Comparison of ENCODE assay signal across 8 mouse cellular contexts in genomic region chr12:85305247-85305892, GRCm38 (mm10). TPM values are rescaled to one million over a fixed set of nuclear protein-coding genes. Genes with fewer than 3 reads are reported as not detected.
DNase-seq lines count a peak whose midpoint lies in the region; ATAC-seq and TF ChIP-seq lines count a peak whose summit lies in the region.

No protein-coding gene starts in this region.

- TF ChIP-seq CTCF in brain, embryonic 14.5 days (IDR thresholded peaks at IDR 0.05; ENCODE audit: borderline replicate concordance, extremely low read depth, insufficient read depth, insufficient read length): peak; percentile 94

- peaks cover 7% of the 10 kb centered on the region for H3K4me1 ChIP-seq in erythroblast, embryonic 14.5 days (ENCODE audit: control insufficient read depth)
- peaks cover 0 to 6% of the 10 kb centered on the region in 2 experiments; a peak in 2 of 4 replicates for H3K4me1 ChIP-seq in heart, embryonic 14.5 days (ENCODE audit: control insufficient read depth in 2 of 2, insufficient read depth in 2 of 2, low read length in 2 of 2)
- peaks cover 6% of the 10 kb centered on the region for H3K4me1 ChIP-seq in liver, embryonic 13.5 days (replicated peaks)
- peaks cover 6% of the 10 kb centered on the region for H3K4me1 ChIP-seq in stomach, embryonic 15.5 days

- no peaks in the 10 kb centered on the region for H3K9me3 ChIP-seq in erythroblast, embryonic 14.5 days (ENCODE audit: control insufficient read depth, low read length)
- no peaks in the 10 kb centered on the region for H3K9me3 ChIP-seq in heart, embryonic 14.5 days (ENCODE audit: control insufficient read depth, low read length)
- H3K9me3 ChIP-seq in liver, embryonic 13.5 days (replicated peaks): no peaks in the 10 kb centered on the region
- no peaks in the 10 kb centered on the region for H3K9me3 ChIP-seq in stomach, embryonic 15.5 days

- WGBS in heart, embryonic 14.5 days: 42% methylated on average over 16 of the region's 16 CpGs
- WGBS in liver, embryonic 13.5 days (ENCODE audit: insufficient replicate concordance): 40% methylated on average over 16 of the region's 16 CpGs
- 42% methylated on average over 16 of the region's 16 CpGs for WGBS in stomach, embryonic 15.5 days

- H3K36me3 ChIP-seq in erythroblast, embryonic 14.5 days (ENCODE audit: control insufficient read depth): peaks cover 98% of the 10 kb centered on the region
- H3K36me3 ChIP-seq in heart, embryonic 14.5 days (ENCODE audit: control insufficient read depth, insufficient read depth, low read length): peaks cover 96% of the 10 kb centered on the region
- peaks cover 95% of the 10 kb centered on the region for H3K36me3 ChIP-seq in liver, embryonic 13.5 days
- peaks cover 65% of the 10 kb centered on the region for H3K36me3 ChIP-seq in stomach, embryonic 15.5 days

- DNase-seq in brain, embryonic 14.5 days (ENCODE audit: low read depth): peak; percentile 90
- peak; percentile 83 to 92 for DNase-seq in kidney, postnatal 25 days
- peak; percentile 63 for DNase-seq in liver, embryonic 13.5 days
- DNase-seq in natural killer cell, adult 2 months (ENCODE audit: low spot score in 2 of 2): peak; percentile 69 to 80

- TF ChIP-seq POLR2A in brain, embryonic 14.5 days (IDR thresholded peaks at IDR 0.05; ENCODE audit: borderline replicate concordance, extremely low read depth, insufficient read depth, insufficient read length, poor library complexity, severe bottlenecking): no peak

- H3K4me2 ChIP-seq in heart, embryonic 14.5 days (ENCODE audit: low read length): peak overlapping the region; percentile 46
- peak overlapping the region; percentile 58 for H3K4me2 ChIP-seq in liver, embryonic 13.5 days
- H3K4me2 ChIP-seq in stomach, embryonic 15.5 days: no peak overlapping the region

- H3K27me3 ChIP-seq in erythroblast, embryonic 14.5 days (ENCODE audit: control insufficient read depth): no peaks in the 10 kb centered on the region
- no peaks in the 10 kb centered on the region for H3K27me3 ChIP-seq in heart, embryonic 14.5 days (ENCODE audit: control insufficient read depth, insufficient read depth, low read length)
- no peaks in the 10 kb centered on the region for H3K27me3 ChIP-seq in liver, embryonic 13.5 days
- no peaks in the 10 kb centered on the region for H3K27me3 ChIP-seq in stomach, embryonic 15.5 days (replicated peaks)

- H3K9ac ChIP-seq in heart, embryonic 14.5 days (ENCODE audit: low read length): 0 out of 2 replicates have a peak overlapping the region, but pooled peaks have one; percentile 54
- H3K9ac ChIP-seq in liver, embryonic 13.5 days: peak overlapping the region; percentile 58
- no peak overlapping the region for H3K9ac ChIP-seq in stomach, embryonic 15.5 days

- peak overlapping the region; percentile 50 for H3K4me3 ChIP-seq in erythroblast, embryonic 14.5 days (replicated peaks)
- peak overlapping the region in 1 of 2 experiments; percentile 25; a peak in 2 of 4 replicates for H3K4me3 ChIP-seq in heart, embryonic 14.5 days (ENCODE audit: control insufficient read depth in 1 of 2, insufficient read depth in 1 of 2, low read depth in 1 of 2, low read length in 2 of 2)
- H3K4me3 ChIP-seq in liver, embryonic 13.5 days (replicated peaks): peak overlapping the region; percentile 33
- H3K4me3 ChIP-seq in stomach, embryonic 15.5 days (replicated peaks): no peak overlapping the region

- H3K27ac ChIP-seq in heart, embryonic 14.5 days (replicated peaks in 1 of 2; ENCODE audit: control insufficient read depth in 1 of 2, insufficient read depth in 1 of 2, low read depth in 2 of 2, low read length in 2 of 2): peak overlapping the region in 1 of 2 experiments; percentile 61; a peak in 2 of 4 replicates
- H3K27ac ChIP-seq in liver, embryonic 13.5 days: no peak overlapping the region
- 0 out of 2 replicates have a peak overlapping the region, but pooled peaks have one; percentile 57 for H3K27ac ChIP-seq in stomach, embryonic 15.5 days

- ATAC-seq in CD4-positive, CD25-positive, alpha-beta regulatory T cell, adult 4 months: peak; percentile 84
- ATAC-seq in heart, embryonic 14.5 days (ENCODE audit: insufficient number of reproducible peaks, insufficient read depth, low FRiP score, low read depth): no peak
- ATAC-seq in liver, embryonic 13.5 days (ENCODE audit: low read depth): peak; percentile 59
- ATAC-seq in stomach, embryonic 15.5 days (ENCODE audit: insufficient read depth, low FRiP score, low read depth): peak; percentile 65; the same call in 1 of the 2 replicates

RNA-seq across cellular contexts. Expression of gene Zc2hc1c, which starts 17.0 kb away (rescaled TPM):
- under 1 TPM; 0.39 to 0.65 TPM for polyA plus RNA-seq in CD4-positive, CD25-positive, alpha-beta regulatory T cell, adult 4 months (2017; shearing (Covaris generic))
- 0.66 and 0.92 TPM in 2 replicates for polyA plus RNA-seq in brain, embryonic 14.5 days (2012; rRNA removed)
- 0.01 TPM in 1 of 2 replicates, not detected in the other for polyA plus RNA-seq in erythroblast, embryonic 14.5 days (2012)
- 0.93 and 1.1 TPM in 2 replicates for polyA plus RNA-seq in heart, embryonic 14.5 days (2014; fragmentation: Nextera tagmentation; extraction: Ambion mirVana)
- 0.12 and 0.14 TPM in 2 replicates for polyA plus RNA-seq in liver, embryonic 13.5 days (2015; fragmentation: Nextera tagmentation; extraction: Ambion mirVana)
- polyA plus RNA-seq in stomach, embryonic 15.5 days (2015; fragmentation: Nextera tagmentation; extraction: Ambion mirVana): 2.2 TPM in 2 replicates

RNA-seq across cellular contexts. Expression of gene Acyp1, which starts 17.1 kb away (rescaled TPM):
- polyA plus RNA-seq in CD4-positive, CD25-positive, alpha-beta regulatory T cell, adult 4 months (2017; shearing (Covaris generic)): 10 to 100 TPM; 55.7 to 59.0 TPM
- 27.6 and 38.6 TPM in 2 replicates for polyA plus RNA-seq in brain, embryonic 14.5 days (2012; rRNA removed)
- polyA plus RNA-seq in erythroblast, embryonic 14.5 days (2012): 7.4 and 10.0 TPM in 2 replicates
- 70.0 and 79.7 TPM in 2 replicates for polyA plus RNA-seq in heart, embryonic 14.5 days (2014; fragmentation: Nextera tagmentation; extraction: Ambion mirVana)
- 66.3 and 71.4 TPM in 2 replicates for polyA plus RNA-seq in liver, embryonic 13.5 days (2015; fragmentation: Nextera tagmentation; extraction: Ambion mirVana)
- polyA plus RNA-seq in stomach, embryonic 15.5 days (2015; fragmentation: Nextera tagmentation; extraction: Ambion mirVana): 52.6 and 55.6 TPM in 2 replicates

RNA-seq across cellular contexts. Expression of gene Nek9, which starts 33.8 kb away (rescaled TPM):
- 10 to 100 TPM; 11.2 to 13.9 TPM for polyA plus RNA-seq in CD4-positive, CD25-positive, alpha-beta regulatory T cell, adult 4 months (2017; shearing (Covaris generic))
- polyA plus RNA-seq in brain, embryonic 14.5 days (2012; rRNA removed): 31.6 and 33.8 TPM in 2 replicates
- 0.12 and 0.15 TPM in 2 replicates for polyA plus RNA-seq in erythroblast, embryonic 14.5 days (2012)
- 16.8 and 17.3 TPM in 2 replicates for polyA plus RNA-seq in heart, embryonic 14.5 days (2014; fragmentation: Nextera tagmentation; extraction: Ambion mirVana)
- polyA plus RNA-seq in liver, embryonic 13.5 days (2015; fragmentation: Nextera tagmentation; extraction: Ambion mirVana): 5.0 and 6.1 TPM in 2 replicates
- polyA plus RNA-seq in stomach, embryonic 15.5 days (2015; fragmentation: Nextera tagmentation; extraction: Ambion mirVana): 16.2 and 18.8 TPM in 2 replicates

RNA-seq across cellular contexts. Expression of gene Mlh3, which starts 35.0 kb away (rescaled TPM):
- 10 to 100 TPM; 11.9 to 17.2 TPM for polyA plus RNA-seq in CD4-positive, CD25-positive, alpha-beta regulatory T cell, adult 4 months (2017; shearing (Covaris generic))
- 10.1 TPM in 2 replicates for polyA plus RNA-seq in brain, embryonic 14.5 days (2012; rRNA removed)
- polyA plus RNA-seq in erythroblast, embryonic 14.5 days (2012): 0.04 and 0.09 TPM in 2 replicates
- polyA plus RNA-seq in heart, embryonic 14.5 days (2014; fragmentation: Nextera tagmentation; extraction: Ambion mirVana): 6.2 and 7.6 TPM in 2 replicates
- polyA plus RNA-seq in liver, embryonic 13.5 days (2015; fragmentation: Nextera tagmentation; extraction: Ambion mirVana): 2.8 and 3.0 TPM in 2 replicates
- polyA plus RNA-seq in stomach, embryonic 15.5 days (2015; fragmentation: Nextera tagmentation; extraction: Ambion mirVana): 6.8 and 7.1 TPM in 2 replicates
